Mouse (Mus musculus): ENCODE measurements around the gene Rhox4f. TPM values are rescaled to one million over a fixed set of nuclear protein-coding genes. Genes with fewer than 3 reads are reported as not detected.

The Rhox4f gene
- total RNA-seq, 1 experiment: not detected

Other genes with a start within 250 kb of the Rhox4f start
- not detected in 2 replicates for gene Rhox3a2, start 227.7 kb downstream of the Rhox4f start, total RNA-seq (2012; rRNA removed)
- 0.36 TPM in 1 of 2 replicates, not detected in the other for gene Rhox4a2, start 216.9 kb downstream of the Rhox4f start, total RNA-seq (2012; rRNA removed)
- gene Rhox2b, start 195.6 kb downstream of the Rhox4f start, total RNA-seq (2012; rRNA removed): 0.69 and 2.1 TPM in 2 replicates
- 0.40 TPM in 1 of 2 replicates, not detected in the other for gene Rhox4b, start 175.2 kb downstream of the Rhox4f start, total RNA-seq (2012; rRNA removed)
- 0.48 and 0.49 TPM in 2 replicates for gene Rhox2c, start 154.0 kb downstream of the Rhox4f start, total RNA-seq (2012; rRNA removed)
- gene Rhox3c, start 149.1 kb downstream of the Rhox4f start, total RNA-seq (2012; rRNA removed): not detected in 2 replicates
- 0.27 TPM in 1 of 2 replicates, not detected in the other for gene Rhox4c, start 127.4 kb downstream of the Rhox4f start, total RNA-seq (2012; rRNA removed)
- gene Rhox2d, start 114.3 kb downstream of the Rhox4f start, total RNA-seq (2012; rRNA removed): 0.31 TPM in 1 of 2 replicates, not detected in the other
- gene Rhox4d, start 93.3 kb downstream of the Rhox4f start, total RNA-seq (2012; rRNA removed): not detected in 2 replicates
- gene Rhox2e, start 77.3 kb downstream of the Rhox4f start, total RNA-seq (2012; rRNA removed): not detected in 2 replicates
- gene Rhox3e, start 65.7 kb downstream of the Rhox4f start, total RNA-seq (2012; rRNA removed): not detected in 2 replicates
- 0.22 TPM in 1 of 2 replicates, not detected in the other for gene Rhox4e, start 50.3 kb downstream of the Rhox4f start, total RNA-seq (2012; rRNA removed)
- not detected in 2 replicates for gene Rhox2f, start 36.3 kb downstream of the Rhox4f start, total RNA-seq (2012; rRNA removed)
- gene Rhox3f, start 26.7 kb downstream of the Rhox4f start, total RNA-seq (2012; rRNA removed): not detected in 2 replicates
- not detected in 2 replicates for gene Rhox3g, start 20.9 kb upstream of the Rhox4f start, total RNA-seq (2012; rRNA removed)
- 0.71 TPM in 1 of 2 replicates, not detected in the other for gene Rhox2g, start 35.8 kb upstream of the Rhox4f start, total RNA-seq (2012; rRNA removed)
- 0.11 TPM in 1 of 2 replicates, not detected in the other for gene Rhox4g, start 43.6 kb upstream of the Rhox4f start, total RNA-seq (2012; rRNA removed)
- gene Rhox3h, start 61.1 kb upstream of the Rhox4f start, total RNA-seq (2012; rRNA removed): not detected in 2 replicates
- gene Rhox2h, start 65.6 kb upstream of the Rhox4f start, total RNA-seq (2012; rRNA removed): not detected in 2 replicates
- 345 and 408 TPM in 2 replicates for gene Rhox5, start 197.1 kb upstream of the Rhox4f start, total RNA-seq (2012; rRNA removed)
- gene Rhox6, start 219.2 kb upstream of the Rhox4f start, total RNA-seq (2012; rRNA removed): 13.8 and 38.0 TPM in 2 replicates
- not detected in 2 replicates for gene Rhox7a, start 224.0 kb upstream of the Rhox4f start, total RNA-seq (2012; rRNA removed)